Mouse (Mus musculus): ENCODE measurements around the gene Arfgef3. TPM values are rescaled to one million over a fixed set of nuclear protein-coding genes. Genes with fewer than 3 reads are reported as not detected.
"Not testable (repeated sequence)": the region's sequence is repeated elsewhere in the genome, so short reads cannot be mapped to it uniquely, and the experiment has no call there.

Arfgef3 gene
- total and polyA plus RNA-seq, 3 experiments, result 0.28 to 11.0 (median 0.50) TPM

DNA sequence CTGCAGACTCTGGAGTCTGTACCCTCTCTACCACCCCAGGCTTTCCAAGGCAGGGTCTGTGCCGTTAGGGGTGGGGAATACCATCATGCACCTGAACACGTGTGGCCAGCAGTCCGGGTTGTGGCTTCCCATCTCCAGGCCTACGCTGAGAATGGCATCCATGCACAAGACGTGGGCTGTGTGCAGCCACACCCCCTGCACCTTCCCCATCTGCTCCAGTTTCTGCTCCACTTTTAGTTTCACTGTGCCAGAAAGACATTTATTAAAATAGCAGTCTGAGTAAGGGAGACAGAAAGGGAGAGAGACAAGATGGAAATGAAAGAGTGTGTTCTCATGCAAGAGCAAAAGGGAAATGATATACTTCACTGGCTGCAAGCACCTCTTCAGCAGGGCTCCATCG, 116.2 kb downstream of the Arfgef3 start:
- no peaks in the 10 kb centered on the region for H3K9me3 ChIP-seq (replicated peaks; ENCODE audit: low read length)
- no peaks in the 10 kb centered on the region for H3K79me2 ChIP-seq (replicated peaks; ENCODE audit: control insufficient read depth, extremely low read depth, insufficient read depth, poor library complexity, severe bottlenecking)
- no peak overlapping the region for H3K27ac ChIP-seq (ENCODE audit: insufficient read depth, low read depth)
- dilution Hi-C loops (cut with MboI; ENCODE audit: extremely low pct_ligation_motif_present, extremely low pct_unique_long_range_greater_than_20kb, low sequenced_read_pairs), result no loop called here
- DNase-seq (ENCODE audit: extremely low read depth), result no peak
- TF ChIP-seq USF2 (conservative IDR thresholded peaks at IDR 0.05; ENCODE audit: low read depth, low read length), result no peak
- no peak for TF ChIP-seq CHD2 (IDR thresholded peaks at IDR 0.05; ENCODE audit: low read length)
- TF ChIP-seq JUND (conservative IDR thresholded peaks at IDR 0.05; ENCODE audit: low read depth, low read length), result no peak
- TF ChIP-seq GABPA (IDR thresholded peaks at IDR 0.05; ENCODE audit: insufficient replicate concordance, low read depth, low read length), result no peak
- no peak for TF ChIP-seq RCOR1 (conservative IDR thresholded peaks at IDR 0.05; ENCODE audit: low read depth, low read length)
- TF ChIP-seq POLR2A (IDR thresholded peaks at IDR 0.05; ENCODE audit: low read depth, low read length), result no peak
- no peak for TF ChIP-seq KAT2A (IDR thresholded peaks at IDR 0.05; ENCODE audit: insufficient replicate concordance, low read length)
- no peak for TF ChIP-seq TCF12 (IDR thresholded peaks at IDR 0.05; ENCODE audit: low read depth, low read length)
- no peak for TF ChIP-seq ZC3H11A (IDR thresholded peaks at IDR 0.05; ENCODE audit: low read depth, low read length)
- TF ChIP-seq E2F4 (IDR thresholded peaks at IDR 0.05; ENCODE audit: insufficient replicate concordance, low read depth, low read length), result no peak
- TF ChIP-seq MAX (IDR thresholded peaks at IDR 0.05; ENCODE audit: low read length), result no peak
- no peak for TF ChIP-seq CTCF (conservative IDR thresholded peaks at IDR 0.05 in 1 of 2, IDR thresholded peaks at IDR 0.05 in 1 of 2; ENCODE audit: low read depth in 2 of 2, low read length in 2 of 2)
- H3K4me3 ChIP-seq (replicated peaks in 1 of 3; ENCODE audit: low read depth in 2 of 3, low read length in 2 of 3, poor library complexity in 1 of 3), result no peak overlapping the region
- in situ Hi-C loops (cut with MboI; ENCODE audit: low pct_ligation_motif_present, low pct_unique_long_range_greater_than_20kb, low sequenced_read_pairs), result no loop called here
- no peak overlapping the region for H3K4me2 ChIP-seq (ENCODE audit: insufficient read depth, low read depth, poor library complexity, severe bottlenecking)
- no peak overlapping the region for H3K9ac ChIP-seq (ENCODE audit: insufficient read depth, low read depth)
- peaks cover 0 to 8% of the 10 kb centered on the region in 2 experiments; a peak in 2 of 4 replicates for H3K4me1 ChIP-seq (ENCODE audit: control insufficient read depth in 1 of 2, insufficient read depth in 2 of 2)
- H3K27me3 ChIP-seq (replicated peaks), result no peaks in the 10 kb centered on the region
- H3K36me3 ChIP-seq (replicated peaks in 1 of 2; ENCODE audit: control insufficient read depth in 1 of 2, insufficient read depth in 1 of 2, low read length in 1 of 2), result peaks cover 0 to 29% of the 10 kb centered on the region in 2 experiments

DNA sequence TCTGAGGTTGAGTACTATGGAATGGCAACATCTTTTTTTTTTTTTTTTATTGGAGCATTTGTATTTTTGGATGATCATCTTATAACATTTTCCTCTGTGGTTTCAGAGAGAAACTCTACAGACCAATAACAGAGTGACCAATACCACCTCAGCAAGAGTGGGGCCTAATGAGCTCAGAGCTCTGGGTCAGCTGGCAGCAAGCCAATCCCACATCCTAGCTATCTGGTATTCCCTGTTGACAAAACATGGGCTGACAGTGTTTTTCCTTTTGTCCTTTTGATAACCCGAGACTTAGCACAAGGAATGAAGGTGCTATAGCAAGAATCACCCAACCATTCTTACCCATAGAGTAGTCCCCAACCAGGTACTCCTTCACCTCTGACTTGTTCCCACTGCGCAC, 131.0 kb downstream of the Arfgef3 start:
- Histone ChIP-seq H3K4me2 (ENCODE audit: insufficient read depth, low read depth, poor library complexity, severe bottlenecking) (no peak overlapping the region), H3K79me2 (replicated peaks; ENCODE audit: control insufficient read depth, extremely low read depth, insufficient read depth, poor library complexity, severe bottlenecking) (no peaks in the 10 kb centered on the region), H3K4me1 (ENCODE audit: control insufficient read depth in 1 of 2, insufficient read depth in 2 of 2) (no peaks in the 10 kb centered on the region), H3K9me3 (replicated peaks; ENCODE audit: low read length) (no peaks in the 10 kb centered on the region), H3K9ac (ENCODE audit: insufficient read depth, low read depth) (no peak overlapping the region), H3K36me3 (replicated peaks in 1 of 2; ENCODE audit: control insufficient read depth in 1 of 2, insufficient read depth in 1 of 2, low read length in 1 of 2) (peaks cover 0 to 18% of the 10 kb centered on the region in 2 experiments), H3K27me3 (replicated peaks) (no peaks in the 10 kb centered on the region), H3K4me3 (replicated peaks in 1 of 3; ENCODE audit: low read depth in 2 of 3, low read length in 2 of 3, poor library complexity in 1 of 3) (no peak overlapping the region), H3K27ac (ENCODE audit: insufficient read depth, low read depth) (no peak overlapping the region)
- DNase-seq (ENCODE audit: extremely low read depth), result no peak
- in situ Hi-C loops (cut with MboI; ENCODE audit: low pct_ligation_motif_present, low pct_unique_long_range_greater_than_20kb, low sequenced_read_pairs) (no loop called here), dilution Hi-C loops (cut with MboI; ENCODE audit: extremely low pct_ligation_motif_present, extremely low pct_unique_long_range_greater_than_20kb, low sequenced_read_pairs) (no loop called here)
- TF ChIP-seq CHD2 (IDR thresholded peaks at IDR 0.05; ENCODE audit: low read length), result no peak

DNA sequence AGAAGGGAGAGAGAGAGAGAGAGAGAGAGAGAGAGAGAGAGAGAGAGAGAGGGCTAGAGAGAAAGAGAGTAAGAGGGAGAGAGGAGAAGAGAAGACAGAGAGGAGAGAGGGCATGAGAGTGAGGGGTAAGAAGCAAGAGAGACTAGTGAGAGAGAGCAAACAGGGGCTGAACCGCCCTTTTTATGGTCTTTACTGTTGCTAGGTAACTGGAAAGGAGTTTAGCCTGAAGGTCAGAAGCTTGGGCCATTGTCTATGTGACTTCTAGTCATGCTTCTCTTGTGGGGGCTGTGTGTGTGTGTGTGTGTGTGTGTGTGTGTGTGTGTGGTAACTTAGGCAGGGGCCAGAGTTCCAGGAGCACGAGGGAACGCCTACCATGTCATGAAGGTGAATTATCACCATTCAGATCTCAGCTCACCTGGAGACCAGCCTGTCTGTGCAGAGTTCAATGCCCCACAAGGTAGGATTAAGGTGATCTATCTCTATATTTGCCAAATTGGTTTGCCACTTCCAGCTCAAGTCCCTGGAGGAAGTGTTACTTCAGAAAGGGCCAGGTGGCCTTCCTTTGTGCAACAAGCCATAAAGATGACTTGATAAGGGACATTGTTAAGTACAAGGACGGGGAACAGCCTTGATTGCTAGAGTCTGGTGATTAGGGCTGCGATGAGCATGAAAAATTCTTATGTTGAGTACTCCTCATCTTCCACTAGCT, 138.8 kb downstream of the Arfgef3 start:
- H3K27me3 ChIP-seq (replicated peaks); DNase-seq (ENCODE audit: extremely low read depth); in situ Hi-C loops (cut with MboI; ENCODE audit: low pct_ligation_motif_present, low pct_unique_long_range_greater_than_20kb, low sequenced_read_pairs); H3K4me2 ChIP-seq (ENCODE audit: insufficient read depth, low read depth, poor library complexity, severe bottlenecking); H3K9me3 ChIP-seq (replicated peaks; ENCODE audit: low read length); H3K4me1 ChIP-seq (ENCODE audit: control insufficient read depth in 1 of 2, insufficient read depth in 2 of 2); H3K79me2 ChIP-seq (replicated peaks; ENCODE audit: control insufficient read depth, extremely low read depth, insufficient read depth, poor library complexity, severe bottlenecking); dilution Hi-C loops (cut with MboI; ENCODE audit: extremely low pct_ligation_motif_present, extremely low pct_unique_long_range_greater_than_20kb, low sequenced_read_pairs); H3K4me3 ChIP-seq (replicated peaks in 1 of 3; ENCODE audit: low read depth in 2 of 3, low read length in 2 of 3, poor library complexity in 1 of 3); H3K27ac ChIP-seq (ENCODE audit: insufficient read depth, low read depth); H3K9ac ChIP-seq (ENCODE audit: insufficient read depth, low read depth): not testable (repeated sequence)
- peaks cover 0 to 11% of the 10 kb centered on the region in 2 experiments for H3K36me3 ChIP-seq (replicated peaks in 1 of 2; ENCODE audit: control insufficient read depth in 1 of 2, insufficient read depth in 1 of 2, low read length in 1 of 2)

Measured in CH12.LX (cell line).